Mouse (Mus musculus): ENCODE measurements around the gene Rbfox3.

- TF ChIP-seq POLR2A (IDR thresholded peaks at IDR 0.05; ENCODE audit: borderline replicate concordance, control insufficient read depth, low read depth, low read length) (no peak), CTCF (IDR thresholded peaks at IDR 0.05; ENCODE audit: control insufficient read depth, insufficient read depth, low read length) (no peak)
Observed at GRCm38 (mm10) chr11:118667946-118668345, 243.5 kb downstream of the Rbfox3 start.
